Mouse (Mus musculus): ENCODE measurements around the gene Ifitm5. TPM values are rescaled to one million over a fixed set of nuclear protein-coding genes. Genes with fewer than 3 reads are reported as not detected.

The Ifitm5 gene
- total RNA-seq, 2 experiments from 2014 or later: not detected

GRCm38 (mm10) chr7:140942341-140942740, 7.8 kb downstream of the Ifitm5 start:
- DNase-seq (ENCODE audit: low spot score in 2 of 2): no peak

DNA sequence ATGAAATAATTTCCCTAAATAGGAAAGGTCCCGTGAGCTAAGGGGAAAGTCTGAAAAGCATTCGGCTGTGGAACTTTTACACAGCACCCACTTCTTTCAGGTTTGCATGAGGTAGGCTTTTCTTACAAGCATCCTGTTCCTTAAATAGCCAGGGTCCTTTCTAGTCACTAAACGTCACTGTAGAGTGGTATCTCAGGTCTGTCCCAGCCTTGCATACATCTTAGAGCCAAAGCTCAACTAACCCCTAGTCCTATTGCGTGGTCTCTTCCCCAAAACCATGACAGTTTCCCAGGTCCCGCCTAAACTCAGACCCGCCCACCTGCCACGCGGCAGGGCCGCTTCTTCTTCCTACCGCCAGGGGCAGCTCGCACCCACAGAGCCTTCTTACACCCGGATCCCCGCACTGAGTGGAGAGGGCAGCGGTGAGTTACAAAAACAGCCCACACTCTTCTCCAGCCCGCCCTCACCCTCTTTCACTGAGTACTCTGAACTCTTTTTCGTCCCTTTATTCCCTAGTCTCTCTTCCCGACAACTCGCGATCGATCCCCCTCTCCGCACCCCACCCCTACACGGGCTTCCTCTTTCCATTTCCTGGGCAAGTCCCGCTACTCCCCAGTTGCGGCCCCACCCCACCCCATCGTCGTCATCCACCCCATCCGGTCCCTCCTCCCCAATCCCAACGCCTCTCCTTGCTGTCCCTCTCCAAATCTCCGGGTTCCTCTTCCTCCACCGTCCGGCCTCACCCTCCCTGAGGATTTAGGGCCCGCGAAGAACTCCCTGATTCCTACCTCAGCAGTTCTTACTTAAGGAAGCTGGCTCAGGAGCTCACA, 8.7 kb downstream of the Ifitm5 start, which contains the start of gene Pgghg:
Pgghg (plus strand) TSS at position 170 of the 830 bp plus-strand sequence.
- DNase-seq (ENCODE audit: low spot score in 2 of 2): peak; percentile 25 to 65

DNA sequence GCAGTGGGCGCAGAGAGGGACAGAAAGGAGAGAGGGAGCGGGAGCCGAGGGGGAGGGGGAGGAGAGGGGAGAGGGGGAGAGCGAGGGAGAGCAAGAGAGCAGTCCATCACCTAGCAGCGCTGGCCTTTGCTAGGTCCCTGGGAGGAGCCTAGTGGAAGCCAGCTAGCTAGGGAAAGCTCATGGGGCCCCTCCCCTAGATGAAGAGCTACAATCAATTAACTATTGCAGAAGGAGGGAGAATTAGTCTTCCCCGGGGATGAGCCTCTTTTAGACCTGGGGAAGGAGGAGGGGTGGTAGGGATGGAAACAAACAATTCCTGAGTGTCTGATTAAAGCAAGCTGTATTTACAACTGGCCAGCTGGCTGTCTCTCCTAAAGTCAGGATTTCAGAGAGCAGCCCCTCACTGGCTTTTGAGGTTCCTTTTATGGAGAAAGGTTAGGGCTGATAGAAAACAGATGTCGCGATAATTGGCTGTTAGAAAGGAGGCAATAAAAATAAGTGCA, 10.4 kb downstream of the Ifitm5 start:
- DNase-seq (ENCODE audit: low spot score in 2 of 2): no peak

- DNase-seq (ENCODE audit: low spot score in 2 of 2): no peak
These were observed 11.2 kb downstream of the Ifitm5 start for GRCm38 (mm10) chr7:140938896-140939295.

DNA sequence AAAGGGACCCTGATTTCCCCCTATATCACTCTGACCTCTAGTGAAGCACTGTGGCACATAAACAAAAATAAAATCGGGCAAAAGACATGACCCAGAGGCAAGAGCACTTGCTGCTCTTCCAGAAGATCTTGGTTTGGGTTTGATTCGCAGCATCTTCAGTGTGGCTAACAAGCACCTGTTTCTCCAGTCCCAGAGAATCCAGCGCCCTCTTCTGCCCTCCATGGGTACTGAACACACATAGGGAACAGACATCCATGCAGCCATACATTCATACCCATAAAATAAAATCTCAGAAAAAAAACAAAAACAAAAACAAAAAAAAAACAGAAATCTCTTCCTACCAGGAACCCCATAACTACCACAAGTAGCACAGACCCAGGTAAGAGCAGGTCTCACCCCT, 11.7 kb downstream of the Ifitm5 start:
- DNase-seq (ENCODE audit: low spot score in 2 of 2): no peak

DNA sequence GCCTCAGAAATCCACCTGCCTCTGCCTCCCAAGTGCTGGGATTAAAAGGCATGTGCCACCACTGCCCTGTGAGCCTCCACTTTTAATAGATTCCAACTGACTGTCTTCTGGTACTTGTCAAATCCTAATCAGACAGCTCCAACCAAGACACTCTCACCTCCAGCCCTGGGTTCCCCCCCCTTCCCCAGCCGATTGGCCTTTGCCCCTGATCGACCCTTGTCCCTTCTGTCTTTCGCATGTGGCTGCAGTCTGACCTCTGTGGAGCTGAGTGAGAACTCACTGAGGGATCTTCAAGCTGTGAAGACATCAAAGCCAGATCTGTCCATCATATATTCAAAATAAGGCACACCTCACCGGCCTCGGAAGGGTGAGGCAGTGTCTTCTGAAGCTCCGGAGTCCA, 22.9 kb downstream of the Ifitm5 start:
- no peak for DNase-seq (ENCODE audit: low spot score in 2 of 2)

DNA sequence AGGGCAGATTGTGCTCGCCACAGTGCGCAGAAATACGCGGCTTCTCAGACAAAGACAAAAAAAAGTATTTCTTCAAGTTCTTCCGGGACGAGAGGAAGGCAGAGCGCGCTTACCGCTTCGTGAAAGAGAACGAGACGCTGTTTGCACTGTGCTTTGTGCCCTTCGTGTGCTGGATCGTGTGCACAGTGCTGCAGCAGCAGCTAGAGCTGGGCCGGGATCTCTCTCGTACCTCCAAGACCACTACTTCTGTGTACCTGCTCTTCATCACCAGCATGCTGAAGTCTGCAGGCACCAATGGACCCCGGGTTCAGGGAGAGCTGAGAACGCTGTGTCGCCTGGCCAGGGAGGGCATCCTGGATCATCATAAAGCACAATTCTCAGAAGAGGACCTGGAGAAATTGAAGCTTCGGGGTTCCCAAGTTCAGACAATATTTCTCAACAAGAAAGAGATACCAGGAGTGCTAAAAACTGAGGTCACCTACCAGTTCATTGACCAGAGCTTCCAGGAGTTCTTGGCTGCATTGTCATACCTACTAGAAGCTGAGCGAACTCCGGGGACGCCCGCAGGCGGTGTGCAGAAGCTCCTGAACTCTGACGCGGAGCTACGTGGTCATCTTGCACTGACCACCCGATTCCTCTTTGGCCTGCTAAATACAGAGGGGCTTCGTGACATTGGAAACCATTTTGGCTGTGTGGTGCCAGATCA, 26.9 kb downstream of the Ifitm5 start:
- DNase-seq (ENCODE audit: low spot score in 2 of 2): no peak

DNA sequence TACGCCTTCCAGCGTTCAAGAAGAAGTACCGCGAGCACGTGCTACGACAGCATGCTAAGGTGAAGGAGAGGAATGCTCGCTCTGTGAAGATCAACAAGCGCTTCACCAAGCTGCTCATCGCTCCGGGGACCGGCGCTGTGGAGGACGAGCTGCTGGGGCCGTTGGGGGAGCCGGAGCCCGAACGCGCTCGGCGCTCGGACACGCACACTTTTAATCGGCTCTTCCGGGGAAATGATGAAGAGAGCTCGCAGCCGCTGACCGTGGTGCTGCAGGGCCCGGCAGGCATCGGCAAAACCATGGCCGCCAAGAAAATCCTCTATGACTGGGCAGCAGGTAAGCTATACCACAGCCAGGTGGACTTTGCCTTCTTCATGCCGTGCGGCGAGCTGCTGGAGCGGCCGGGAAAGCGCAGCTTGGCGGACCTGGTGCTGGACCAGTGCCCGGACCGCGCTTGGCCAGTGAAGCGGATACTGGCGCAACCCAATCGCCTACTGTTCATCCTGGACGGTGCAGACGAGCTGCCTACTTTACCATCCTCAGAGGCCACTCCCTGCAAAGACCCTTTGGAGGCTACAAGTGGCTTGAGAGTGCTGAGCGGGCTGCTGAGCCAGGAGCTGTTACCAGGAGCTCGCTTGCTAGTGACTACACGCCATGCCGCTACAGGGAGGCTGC, 27.6 kb downstream of the Ifitm5 start:
- peak in 1 of 2 experiments; percentile 33 for DNase-seq (ENCODE audit: low spot score in 2 of 2)

DNA sequence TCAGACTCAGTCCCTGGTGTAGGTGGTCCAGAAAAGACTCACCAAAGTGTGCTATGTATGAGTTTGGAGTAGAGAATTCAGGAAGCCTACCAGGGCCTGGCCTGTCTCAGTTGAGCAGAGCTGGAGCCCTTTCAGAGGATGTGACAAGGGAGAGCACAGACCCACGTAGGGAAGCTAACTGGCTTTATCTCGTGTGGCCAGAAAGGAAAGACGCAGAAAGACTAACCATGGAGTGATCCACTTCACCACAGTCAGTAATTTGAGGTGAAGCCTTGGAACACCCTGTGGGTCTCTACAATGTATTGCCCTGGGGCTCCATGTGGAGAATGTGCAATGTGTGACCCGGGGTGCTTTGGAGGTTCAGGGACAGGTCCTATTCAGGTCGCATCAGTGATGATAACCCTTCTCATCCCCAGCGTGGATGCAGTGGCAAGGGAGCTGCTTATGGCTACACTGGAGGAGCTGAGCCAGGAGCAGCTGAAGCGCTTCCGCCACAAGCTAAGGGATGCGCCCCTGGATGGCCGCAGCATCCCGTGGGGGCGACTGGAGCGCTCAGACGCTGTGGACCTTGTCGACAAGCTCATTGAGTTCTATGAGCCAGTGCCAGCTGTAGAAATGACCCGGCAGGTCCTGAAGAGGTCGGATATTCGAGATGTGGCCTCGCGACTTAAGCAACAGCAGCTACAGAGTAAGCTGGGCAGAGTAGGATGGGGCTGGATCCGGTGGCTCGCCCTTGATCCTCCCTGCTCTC, 28.7 kb downstream of the Ifitm5 start:
- no peak for DNase-seq (ENCODE audit: low spot score in 2 of 2)

GRCm38 (mm10) chr7:140920418-140921029, 29.6 kb downstream of the Ifitm5 start, which contains the start of gene Nlrp6:
Nlrp6 (plus strand) TSS chr7:140920902.
- no peak for DNase-seq (ENCODE audit: low spot score in 2 of 2)

DNA sequence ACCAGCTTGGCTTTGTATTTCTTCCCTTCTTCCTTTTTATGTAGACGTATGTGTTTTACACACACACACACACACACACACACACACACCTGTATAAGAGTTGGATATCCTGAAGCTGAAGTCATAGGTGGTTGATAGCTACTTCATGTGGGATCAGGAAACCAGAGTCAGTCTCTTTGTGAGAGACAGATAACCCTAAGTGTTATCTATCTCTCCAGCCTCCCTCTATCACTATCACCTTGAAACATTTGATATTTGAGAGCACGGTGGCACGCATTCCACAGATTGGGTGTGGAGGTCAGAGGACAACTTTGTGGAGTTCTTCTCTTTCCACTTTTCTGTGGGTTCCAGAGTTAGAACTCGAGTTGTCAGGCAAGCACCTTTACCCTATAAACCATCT, 30.2 kb downstream of the Ifitm5 start:
- no peak for DNase-seq (ENCODE audit: low spot score in 2 of 2)

GRCm38 (mm10) chr7:140914031-140914690, 35.9 kb downstream of the Ifitm5 start:
- DNase-seq (ENCODE audit: low spot score in 2 of 2): no peak

- DNase-seq (ENCODE audit: low spot score in 2 of 2): no peak
These were observed 37.1 kb downstream of the Ifitm5 start for GRCm38 (mm10) chr7:140912846-140913482.

DNA sequence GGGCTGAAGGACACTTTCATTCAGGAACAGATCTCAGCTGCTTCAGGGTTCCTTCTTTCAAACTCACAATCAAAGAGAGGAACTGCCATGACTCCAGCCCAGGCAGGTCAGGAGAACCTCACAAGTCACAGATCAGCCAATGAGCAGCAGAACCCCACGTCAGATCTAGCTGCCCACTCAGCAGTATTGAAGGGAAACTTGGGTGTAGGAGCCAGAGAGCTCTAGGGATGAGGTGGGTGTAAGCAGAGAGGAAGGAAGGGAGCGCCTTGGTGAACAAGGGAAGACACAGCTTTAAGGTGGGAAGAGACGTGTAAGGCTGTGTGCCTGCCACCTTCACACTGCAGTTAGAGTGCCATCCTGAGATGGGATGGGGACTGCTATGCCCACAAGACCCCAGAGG, 37.8 kb downstream of the Ifitm5 start:
- DNase-seq (ENCODE audit: low spot score in 2 of 2): no peak

DNA sequence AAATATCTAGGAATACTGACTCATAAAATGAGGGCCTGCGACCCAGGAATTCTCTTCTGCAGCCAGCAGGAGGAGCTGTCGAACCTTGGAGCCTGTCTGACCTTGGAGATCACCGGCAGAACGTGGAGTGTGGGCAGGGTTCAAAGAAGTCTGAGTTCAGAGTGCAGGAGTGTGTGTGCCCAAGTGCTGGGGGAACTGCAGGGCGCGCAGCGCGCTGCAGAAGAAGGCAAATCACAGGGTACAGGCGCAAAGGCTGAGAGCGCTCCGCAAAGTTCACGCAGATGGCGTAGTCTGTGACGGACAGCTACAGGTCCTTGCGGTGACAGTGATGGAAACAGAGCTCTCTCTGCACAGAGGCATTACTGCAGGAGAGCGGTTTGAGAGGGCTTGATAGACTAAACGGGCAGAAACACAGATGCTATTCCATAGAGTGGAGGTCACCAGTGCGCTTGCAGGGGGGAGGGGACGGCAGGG, 41.4 kb downstream of the Ifitm5 start:
- DNase-seq (ENCODE audit: low spot score in 2 of 2): peak; percentile 50 to 78

DNA sequence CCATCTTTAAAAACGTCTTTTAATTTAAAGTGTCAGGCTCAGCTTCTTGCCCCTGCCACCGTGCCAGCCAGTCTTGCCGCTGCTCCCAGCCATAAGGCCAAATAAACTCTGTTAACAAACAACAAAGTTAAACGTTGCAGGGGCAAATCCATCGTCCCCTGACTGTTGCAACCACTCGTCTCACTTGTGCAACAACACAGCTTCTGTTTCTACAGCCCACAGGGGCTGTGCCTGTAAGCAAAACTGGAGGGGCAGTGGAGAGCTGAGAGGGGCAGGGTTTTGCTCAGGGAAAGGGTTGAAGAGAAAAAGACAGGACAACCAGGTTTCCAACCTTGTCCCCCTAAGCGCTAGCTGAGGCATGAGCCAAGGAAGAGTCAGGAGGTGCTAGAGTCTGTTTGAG, 41.9 kb downstream of the Ifitm5 start:
- no peak for DNase-seq (ENCODE audit: low spot score in 2 of 2)

DNA sequence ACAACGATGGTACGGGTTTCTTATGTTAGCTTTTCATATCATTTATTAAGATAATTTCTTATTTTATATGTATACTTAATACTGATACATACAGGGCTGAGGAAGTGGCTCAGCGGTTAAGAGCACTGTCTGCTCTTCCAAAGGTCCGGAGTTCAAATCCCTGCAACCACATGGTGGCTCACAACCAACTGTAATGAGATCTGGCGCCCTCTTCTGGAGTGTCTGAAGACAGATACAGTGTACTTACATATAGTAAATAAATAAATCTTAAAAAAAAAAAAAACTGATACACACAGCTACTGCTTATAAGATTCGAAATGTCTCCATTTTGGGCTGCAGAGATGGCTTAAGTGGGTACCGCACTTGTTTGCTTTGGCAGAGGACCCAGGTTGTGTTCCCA, 42.4 kb downstream of the Ifitm5 start:
- no peak for DNase-seq (ENCODE audit: low spot score in 2 of 2)

GRCm38 (mm10) chr7:140907131-140907530, 43.0 kb downstream of the Ifitm5 start:
- DNase-seq (ENCODE audit: low spot score in 2 of 2): no peak

DNA sequence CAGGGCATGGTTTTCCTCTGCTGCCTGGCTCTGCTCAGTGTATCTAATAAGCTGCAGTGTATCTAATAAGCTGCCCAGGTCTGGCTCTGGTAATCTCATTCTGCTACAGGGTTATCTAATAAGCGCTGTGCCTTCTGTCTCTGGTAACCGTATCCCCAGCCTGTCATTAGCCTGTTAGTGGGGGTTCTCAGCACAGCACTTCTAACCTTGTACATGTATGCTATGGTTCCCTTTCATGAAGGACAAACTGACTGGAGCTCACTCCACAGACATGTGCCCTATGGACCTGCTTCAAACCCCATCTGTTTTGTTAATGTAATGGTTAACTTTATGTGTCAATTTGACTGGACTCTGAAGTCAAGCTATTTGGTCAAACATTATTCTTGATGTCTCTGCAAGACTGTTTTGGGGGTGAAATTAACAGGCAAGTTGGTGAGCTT, 44.4 kb downstream of the Ifitm5 start:
- no peak for DNase-seq (ENCODE audit: low spot score in 2 of 2)

All from layer of hippocampus, adult 18-20 months (tissue).